ENCODE assay signal across 8 mouse cellular contexts in genomic region chr2:124611226-124611625, GRCm38 (mm10).
DNase-seq lines count a peak whose midpoint lies in the region; ATAC-seq and TF ChIP-seq lines count a peak whose summit lies in the region.

No protein-coding gene starts in this region.

- H3K4me2 ChIP-seq in forebrain, embryonic 12.5 days = peak overlapping the region; percentile 95
- peak overlapping the region; percentile 92; the same call in 1 of the 2 replicates for H3K4me2 ChIP-seq in limb, embryonic 11.5 days (ENCODE audit: low read depth, severe bottlenecking)
- peak overlapping the region; percentile 78 for H3K4me2 ChIP-seq in neural tube, embryonic 14.5 days (ENCODE audit: low read depth, low read length)

- no peak for ATAC-seq in forebrain, embryonic 12.5 days (ENCODE audit: low FRiP score)
- ATAC-seq in limb, embryonic 11.5 days (ENCODE audit: insufficient number of reproducible peaks, low FRiP score, low TSS enrichment, low read depth) = no peak
- no peak for ATAC-seq in neural tube, embryonic 14.5 days (ENCODE audit: low read depth)

- intact Hi-C loops in gastrocnemius, postnatal 36 days (cut with DNase I) = loop anchor here (5.0 kb wide), 1 partner anchor 51 kb away; no protein-coding TSS in a partner anchor

- peak overlapping the region; percentile 69 for H3K9ac ChIP-seq in forebrain, embryonic 12.5 days
- no peak overlapping the region for H3K9ac ChIP-seq in limb, embryonic 11.5 days (ENCODE audit: low read length)
- H3K9ac ChIP-seq in neural tube, embryonic 14.5 days (replicated peaks; ENCODE audit: low read depth, low read length) = peak overlapping the region; percentile 90

- peaks cover 25% of the 10 kb centered on the region for H3K4me1 ChIP-seq in forebrain, embryonic 12.5 days
- no peaks in the 10 kb centered on the region for H3K4me1 ChIP-seq in limb, embryonic 11.5 days (ENCODE audit: control insufficient read depth, insufficient read depth, low read length)
- H3K4me1 ChIP-seq in neural tube, embryonic 14.5 days (ENCODE audit: control insufficient read depth, insufficient read depth, low read length) = peaks cover 11% of the 10 kb centered on the region; the same call in 1 of the 2 replicates
- no peaks in the 10 kb centered on the region for H3K4me1 ChIP-seq in thymus, adult 2 months (replicated peaks; ENCODE audit: control insufficient read depth, insufficient read depth, low read length)

- TF ChIP-seq POLR2A in thymus, adult 2 months (IDR thresholded peaks at IDR 0.05; ENCODE audit: control insufficient read depth, extremely low read depth, insufficient read depth, low read length, poor library complexity) = no peak

- peaks cover 26% of the 10 kb centered on the region for H3K27me3 ChIP-seq in forebrain, embryonic 12.5 days
- H3K27me3 ChIP-seq in limb, embryonic 11.5 days (ENCODE audit: control insufficient read depth, insufficient read depth, low read length) = no peaks in the 10 kb centered on the region
- H3K27me3 ChIP-seq in neural tube, embryonic 14.5 days (ENCODE audit: control insufficient read depth, insufficient read depth, low read length) = no peaks in the 10 kb centered on the region
- peaks cover 3% of the 10 kb centered on the region; the same call in 1 of the 2 replicates for H3K27me3 ChIP-seq in thymus, adult 2 months (ENCODE audit: control insufficient read depth, insufficient read depth, low read length)

- peak overlapping the region; percentile 98 for H3K27ac ChIP-seq in layer of hippocampus, adult 2 months
- no peak overlapping the region for H3K27ac ChIP-seq in forebrain, embryonic 12.5 days
- H3K27ac ChIP-seq in limb, embryonic 11.5 days (replicated peaks; ENCODE audit: low read depth, low read length) = no peak overlapping the region
- H3K27ac ChIP-seq in neural tube, embryonic 14.5 days (ENCODE audit: low read depth, low read length) = peak overlapping the region; percentile 94; the same call in 1 of the 2 replicates
- no peak overlapping the region for H3K27ac ChIP-seq in thymus, adult 2 months (ENCODE audit: control insufficient read depth, insufficient read depth, low read length)

- no peak for DNase-seq in layer of hippocampus, adult 2 months (ENCODE audit: low spot score in 2 of 2)
- no peak for DNase-seq in layer of hippocampus, adult 9-10 months (ENCODE audit: low spot score)
- no peak for DNase-seq in limb, embryonic 11.5 days (ENCODE audit: low spot score)
- no peak for DNase-seq in thymus, adult 2 months
- DNase-seq in gastrocnemius, postnatal 36 days = no peak
- no peak for DNase-seq in ovary, postnatal 14 days (ENCODE audit: low spot score)

- WGBS in forebrain, embryonic 12.5 days = 19% methylated on average over 13 of the region's 13 CpGs
- 20% methylated on average over 13 of the region's 13 CpGs for WGBS in limb, embryonic 11.5 days
- 10% methylated on average over 13 of the region's 13 CpGs for WGBS in neural tube, embryonic 14.5 days
- 24% methylated on average over 13 of the region's 13 CpGs for WGBS in thymus, adult 2 months

- no peak for TF ChIP-seq CTCF in layer of hippocampus, adult 2 months (conservative IDR thresholded peaks at IDR 0.05)
- TF ChIP-seq CTCF in thymus, adult 2 months (IDR thresholded peaks at IDR 0.05; ENCODE audit: borderline replicate concordance, control insufficient read depth, extremely low read depth, insufficient read depth, low read length, poor library complexity) = no peak

- H3K4me3 ChIP-seq in layer of hippocampus, adult 2 months = peak overlapping the region; percentile 77
- peak overlapping the region; percentile 77 for H3K4me3 ChIP-seq in forebrain, embryonic 12.5 days (replicated peaks)
- peak overlapping the region; percentile 74 for H3K4me3 ChIP-seq in limb, embryonic 11.5 days (ENCODE audit: low read depth, low read length)
- H3K4me3 ChIP-seq in neural tube, embryonic 14.5 days (ENCODE audit: low read depth, low read length) = peak overlapping the region; percentile 79
- no peak overlapping the region for H3K4me3 ChIP-seq in thymus, adult 2 months (ENCODE audit: control insufficient read depth, insufficient read depth, low read length)

- no peaks in the 10 kb centered on the region for H3K36me3 ChIP-seq in forebrain, embryonic 12.5 days (replicated peaks)
- H3K36me3 ChIP-seq in limb, embryonic 11.5 days (ENCODE audit: control insufficient read depth, insufficient read depth, low read length) = no peaks in the 10 kb centered on the region
- H3K36me3 ChIP-seq in neural tube, embryonic 14.5 days (ENCODE audit: control insufficient read depth, insufficient read depth, low read length) = no peaks in the 10 kb centered on the region
- no peaks in the 10 kb centered on the region for H3K36me3 ChIP-seq in thymus, adult 2 months (ENCODE audit: control insufficient read depth, insufficient read depth, low read length)

- no peaks in the 10 kb centered on the region for H3K9me3 ChIP-seq in forebrain, embryonic 12.5 days
- no peaks in the 10 kb centered on the region for H3K9me3 ChIP-seq in limb, embryonic 11.5 days (ENCODE audit: control insufficient read depth, low read length)
- no peaks in the 10 kb centered on the region for H3K9me3 ChIP-seq in neural tube, embryonic 14.5 days (ENCODE audit: control insufficient read depth, low read length)

Comparison
In these comparisons a context has a peak if more than half of its experiments do, and no peak if none do; other contexts are left out.
1. H3K27ac ChIP-seq: peak in layer of hippocampus, adult 2 months (single experiment) and neural tube, embryonic 14.5 days (single experiment); none in forebrain, embryonic 12.5 days (single experiment), limb, embryonic 11.5 days (single experiment) and thymus, adult 2 months (single experiment).
2. Peak in every context shown above with its lines, with median percentiles within 50 percentile points of each other: H3K4me2 ChIP-seq.